Comparison of ENCODE assay signal across 7 mouse cellular contexts in the genomic region with DNA sequence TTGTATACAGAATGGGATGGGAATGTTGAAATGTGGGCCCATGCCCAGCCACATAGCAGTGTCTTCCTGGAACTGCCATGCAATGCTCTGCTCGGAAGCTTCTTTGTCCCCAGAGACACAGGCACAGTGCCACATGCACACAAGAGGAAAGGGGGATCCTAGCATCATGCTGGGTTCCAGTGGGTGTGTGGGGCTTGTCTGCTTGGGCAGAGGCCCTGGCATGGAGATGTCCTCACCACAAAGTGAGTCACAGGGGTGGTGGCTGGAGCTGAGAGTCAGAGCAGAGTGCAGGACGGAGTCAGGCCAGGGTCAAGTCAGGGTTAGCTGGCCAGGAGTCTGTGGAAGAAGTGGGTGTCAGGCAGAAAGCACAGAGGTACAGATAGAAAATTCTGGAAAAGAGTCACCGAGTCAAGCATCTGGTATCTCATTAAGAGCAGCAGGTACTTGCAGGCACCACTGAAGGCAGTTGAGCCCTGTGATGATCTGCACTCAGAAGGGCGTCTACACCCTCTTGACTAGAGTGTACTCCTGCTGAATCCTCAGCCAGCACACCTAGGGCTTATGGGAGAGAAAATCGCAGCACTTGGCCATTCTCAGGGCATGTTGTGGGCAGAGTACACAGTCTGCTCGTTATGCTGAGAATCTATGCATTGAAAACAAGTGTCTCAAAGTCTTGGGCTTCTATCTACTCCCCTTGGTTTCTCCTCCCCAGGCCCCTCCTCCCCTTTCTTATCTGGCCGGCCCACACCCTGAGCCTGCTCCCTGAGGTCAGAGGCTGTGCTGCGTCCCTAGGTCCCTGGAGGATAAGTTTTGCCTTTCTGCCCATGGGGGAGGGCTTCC.
DNase-seq lines count a peak whose midpoint lies in the region; ATAC-seq and TF ChIP-seq lines count a peak whose summit lies in the region.

No protein-coding gene starts in this region.

- H3K4me1 ChIP-seq in midbrain, embryonic 13.5 days (replicated peaks) = peaks cover 48% of the 10 kb centered on the region
- H3K4me1 ChIP-seq in midbrain, embryonic 14.5 days (ENCODE audit: control insufficient read depth, insufficient read depth, low read length) = peaks cover 27% of the 10 kb centered on the region
- H3K4me1 ChIP-seq in hindbrain, postnatal 0 days (ENCODE audit: insufficient read depth, low read length) = peaks cover 23% of the 10 kb centered on the region

- no peak for DNase-seq in midbrain, embryonic 14.5 days
- peak; percentile 83 for DNase-seq in c-Kit-positive CD71-positive TER-119-positive erythroid progenitor cells, embryonic 14.5 days (ENCODE audit: low spot score)
- DNase-seq in hindbrain, postnatal 0 days (ENCODE audit: low spot score) = no peak
- peak; percentile 74 to 75 for DNase-seq in spleen, postnatal 4 days (ENCODE audit: low spot score in 2 of 2)
- DNase-seq in left cerebral cortex, postnatal 4 days = no peak
- DNase-seq in cerebellum, adult 8-10 months = no peak

- no peaks in the 10 kb centered on the region for H3K36me3 ChIP-seq in midbrain, embryonic 13.5 days
- no peaks in the 10 kb centered on the region for H3K36me3 ChIP-seq in midbrain, embryonic 14.5 days (ENCODE audit: control insufficient read depth, insufficient read depth, low read length)
- no peaks in the 10 kb centered on the region for H3K36me3 ChIP-seq in hindbrain, postnatal 0 days (ENCODE audit: insufficient read depth, low read length)

- WGBS in midbrain, embryonic 13.5 days = 47% methylated on average over 8 of the region's 8 CpGs
- WGBS in midbrain, embryonic 14.5 days = 43% methylated on average over 8 of the region's 8 CpGs
- 50% methylated on average over 8 of the region's 8 CpGs for WGBS in hindbrain, postnatal 0 days

- peak; percentile 15; the same call in 1 of the 2 replicates for ATAC-seq in midbrain, embryonic 13.5 days
- ATAC-seq in midbrain, embryonic 14.5 days (ENCODE audit: low FRiP score, low TSS enrichment) = no peak
- ATAC-seq in hindbrain, postnatal 0 days = no peak

- H3K9ac ChIP-seq in midbrain, embryonic 13.5 days (replicated peaks) = no peak overlapping the region
- H3K9ac ChIP-seq in midbrain, embryonic 14.5 days (replicated peaks; ENCODE audit: low read length) = no peak overlapping the region
- H3K9ac ChIP-seq in hindbrain, postnatal 0 days (replicated peaks; ENCODE audit: low read length) = no peak overlapping the region

- no peak overlapping the region for H3K4me3 ChIP-seq in midbrain, embryonic 13.5 days (replicated peaks)
- no peak overlapping the region for H3K4me3 ChIP-seq in midbrain, embryonic 14.5 days (replicated peaks; ENCODE audit: low read depth, low read length)
- H3K4me3 ChIP-seq in hindbrain, postnatal 0 days (ENCODE audit: low read length) = no peak overlapping the region

- no peak overlapping the region for H3K4me2 ChIP-seq in midbrain, embryonic 13.5 days (replicated peaks)
- no peak overlapping the region for H3K4me2 ChIP-seq in midbrain, embryonic 14.5 days (ENCODE audit: low read length)
- no peak overlapping the region for H3K4me2 ChIP-seq in hindbrain, postnatal 0 days (ENCODE audit: low read depth, low read length)

- peak overlapping the region; percentile 49; the same call in 1 of the 2 replicates for H3K27ac ChIP-seq in midbrain, embryonic 13.5 days
- H3K27ac ChIP-seq in midbrain, embryonic 14.5 days (replicated peaks; ENCODE audit: low read depth, low read length) = no peak overlapping the region
- H3K27ac ChIP-seq in hindbrain, postnatal 0 days = 0 out of 2 replicates have a peak overlapping the region, but pooled peaks have one; percentile 36

- TF ChIP-seq CTCF in hindbrain, postnatal 0 days (IDR thresholded peaks at IDR 0.05; ENCODE audit: low read depth) = no peak

- no peaks in the 10 kb centered on the region for H3K9me3 ChIP-seq in midbrain, embryonic 13.5 days
- no peaks in the 10 kb centered on the region for H3K9me3 ChIP-seq in midbrain, embryonic 14.5 days (ENCODE audit: control insufficient read depth, low read length)
- no peaks in the 10 kb centered on the region for H3K9me3 ChIP-seq in hindbrain, postnatal 0 days (ENCODE audit: low read length)

- intact Hi-C loops in left cerebral cortex, postnatal 4 days (cut with DNase I) = no loop called here

- peaks cover 3% of the 10 kb centered on the region; the same call in 1 of the 2 replicates for H3K27me3 ChIP-seq in midbrain, embryonic 13.5 days
- no peaks in the 10 kb centered on the region for H3K27me3 ChIP-seq in midbrain, embryonic 14.5 days (ENCODE audit: control insufficient read depth, insufficient read depth, low read length)
- no peaks in the 10 kb centered on the region for H3K27me3 ChIP-seq in hindbrain, postnatal 0 days (ENCODE audit: insufficient read depth, low read length)

Comparison
In these comparisons a context has a peak if more than half of its experiments do, and no peak if none do; other contexts are left out.
1. DNase-seq: peak in c-Kit-positive CD71-positive TER-119-positive erythroid progenitor cells, embryonic 14.5 days (single experiment) and spleen, postnatal 4 days (2 of 2); none in midbrain, embryonic 14.5 days (single experiment), hindbrain, postnatal 0 days (single experiment), left cerebral cortex, postnatal 4 days (single experiment) and cerebellum, adult 8-10 months (single experiment).